Mouse (Mus musculus): ENCODE results near the gene Pfkfb3.
A peak's percentile ranks its signal among the peaks of the same experiment; 100 is the strongest.

The Pfkfb3 gene

DNA sequence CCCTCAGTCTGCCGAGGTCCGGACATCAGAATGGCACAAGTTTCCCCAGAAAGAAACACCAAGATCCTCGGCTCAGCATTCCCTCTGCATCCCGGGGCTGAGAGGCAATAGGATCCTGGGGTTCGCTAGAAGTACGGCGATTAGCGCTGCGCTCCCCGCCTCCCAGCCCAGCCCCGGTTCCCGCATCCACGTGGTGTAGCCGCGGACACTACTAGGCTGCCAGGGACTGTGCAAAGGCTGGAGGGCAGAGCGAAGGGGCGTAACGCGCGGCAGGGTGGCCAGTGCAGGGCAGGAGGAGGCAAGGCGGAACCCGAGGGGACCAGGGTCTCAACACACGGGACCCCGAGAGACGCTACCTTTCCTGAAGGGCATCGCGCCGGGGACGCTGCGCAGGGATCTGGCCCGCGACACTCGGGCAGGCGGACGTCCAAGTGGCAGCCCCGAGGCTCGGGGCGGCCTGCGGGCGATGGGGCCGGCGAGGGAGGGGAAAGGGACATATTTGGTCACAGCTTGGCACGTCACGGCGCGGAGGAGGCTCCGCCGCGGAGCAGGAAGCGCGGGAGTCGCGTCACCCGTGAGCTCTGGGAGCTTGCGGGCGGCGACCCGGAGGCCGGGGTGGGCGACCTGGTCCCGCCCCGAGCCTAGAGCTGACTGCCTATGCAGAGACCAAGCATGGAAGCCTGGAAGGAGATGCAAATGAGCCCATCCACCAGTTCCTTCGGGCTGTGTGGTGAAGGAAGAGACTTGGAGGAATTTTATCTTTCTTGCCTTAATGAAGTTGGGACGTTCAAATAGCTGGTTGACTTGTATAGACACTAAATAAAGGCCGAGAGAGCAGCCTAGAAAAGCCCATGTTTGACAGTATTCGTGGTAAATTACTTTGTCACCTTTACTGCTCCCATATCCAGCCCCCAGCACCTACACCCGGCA, at the start of gene Pfkfb3:
Pfkfb3 (minus strand) TSS at position 607 of the 930 bp plus-strand sequence.
- peak; percentile 80 for DNase-seq (ENCODE audit: low spot score in 2 of 2)

DNA sequence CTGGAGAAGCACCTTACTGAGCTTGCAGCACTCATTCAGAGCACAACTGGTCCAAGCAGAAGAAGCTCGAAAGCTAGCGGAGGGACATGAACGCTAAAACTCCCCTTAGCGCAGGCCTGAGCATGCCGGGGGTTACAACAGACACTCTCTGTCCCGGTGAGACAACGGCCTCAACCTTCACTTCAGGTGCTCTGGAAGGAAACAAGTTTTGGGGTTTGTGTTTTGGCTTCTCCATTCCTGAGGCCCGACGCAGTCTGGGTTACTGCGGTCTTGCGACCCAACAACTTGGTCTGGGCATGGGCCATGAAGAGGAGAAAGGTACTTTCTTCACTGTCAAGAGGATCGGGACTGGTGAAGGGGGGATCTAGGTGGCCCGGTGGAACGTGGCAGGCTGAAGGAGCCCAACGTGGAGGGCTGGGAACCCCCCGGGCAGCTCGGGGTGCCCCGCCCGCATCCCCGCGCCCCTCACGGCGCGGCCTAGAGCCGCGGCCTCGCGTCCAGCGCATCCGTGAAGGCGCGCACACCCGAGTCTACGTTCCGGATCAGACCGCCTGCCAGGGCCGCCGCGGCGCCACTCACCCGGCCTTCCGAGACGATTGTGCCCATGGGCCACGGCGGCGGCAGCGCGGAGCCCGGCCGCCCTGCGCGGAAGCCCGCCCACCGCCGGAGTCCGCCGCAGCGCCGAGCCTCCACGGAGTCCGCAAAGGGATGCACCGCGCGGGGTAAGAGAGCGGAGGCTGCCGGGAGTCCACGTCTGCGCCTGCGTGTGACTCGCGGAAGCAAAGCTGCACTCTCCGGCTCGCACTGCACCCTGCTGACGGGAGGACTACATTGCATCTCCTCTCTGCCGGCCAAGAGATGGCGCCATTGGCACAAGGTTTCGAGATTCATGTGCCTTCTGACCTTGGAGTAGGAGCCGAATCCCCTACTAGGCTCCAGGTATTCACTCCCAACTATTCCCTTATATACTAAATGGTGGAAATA, 48.9 kb upstream of the Pfkfb3 start:
- DNase-seq (ENCODE audit: low spot score in 2 of 2) = peak; percentile 92 to 94

DNA sequence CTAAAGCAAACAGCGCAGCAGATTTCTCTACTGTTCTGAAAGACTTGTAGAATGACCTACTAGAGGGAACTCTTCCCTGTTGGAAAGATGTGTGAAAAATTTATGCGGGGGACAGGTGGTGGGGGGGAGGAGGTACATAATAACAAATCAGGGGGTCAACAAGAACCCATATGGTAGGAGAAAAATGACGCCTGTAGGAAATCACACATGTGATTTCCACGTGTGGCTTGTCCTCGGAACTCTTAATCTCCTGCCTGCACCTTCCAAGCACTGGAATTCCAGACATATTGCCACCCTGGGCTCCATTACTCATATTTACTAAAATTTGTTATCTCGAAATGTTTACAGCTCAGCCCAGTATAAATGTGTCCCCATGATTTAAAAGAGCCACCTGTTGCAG, 47.9 kb upstream of the Pfkfb3 start:
- DNase-seq (ENCODE audit: low spot score in 2 of 2) = no peak

DNA sequence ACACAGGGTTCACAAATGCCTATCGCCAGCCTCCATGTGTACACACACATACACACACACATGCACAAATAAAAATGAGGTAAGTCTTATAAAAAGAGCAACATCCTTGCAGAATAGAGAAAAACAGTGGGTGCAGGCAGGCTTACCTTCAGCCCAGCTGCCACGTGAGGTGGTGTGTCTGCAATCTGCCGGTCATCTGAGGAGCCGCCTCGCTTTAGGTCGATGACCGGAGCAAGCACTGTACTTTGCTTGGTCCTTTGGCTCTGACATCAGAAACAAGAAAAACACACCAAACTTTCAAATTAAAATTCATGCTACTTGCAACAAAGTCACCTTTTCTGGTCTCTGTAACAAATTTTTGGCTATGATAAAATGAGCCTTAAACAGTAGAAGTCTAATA, 44.0 kb upstream of the Pfkfb3 start:
- no peak for DNase-seq (ENCODE audit: low spot score in 2 of 2)

DNA sequence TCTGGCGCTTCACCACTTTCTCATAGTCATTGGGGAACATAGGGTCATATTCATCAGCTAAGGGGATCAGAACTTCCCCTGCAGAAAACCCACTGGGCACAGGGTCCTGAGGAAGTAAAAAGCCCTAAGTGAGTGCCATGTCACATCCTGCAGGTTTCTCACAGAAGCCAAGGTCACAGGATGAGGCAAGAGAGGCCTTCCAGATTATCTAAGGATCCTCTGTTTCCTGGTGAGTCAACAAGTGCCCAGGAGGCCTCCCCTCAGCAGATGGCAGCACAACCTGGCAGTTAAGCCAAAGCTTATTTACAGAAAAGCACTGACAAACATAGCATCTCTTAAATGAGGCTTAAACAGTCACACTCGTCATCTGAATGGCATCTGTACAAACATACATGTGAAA, 42.8 kb upstream of the Pfkfb3 start:
- no peak for DNase-seq (ENCODE audit: low spot score in 2 of 2)

DNA sequence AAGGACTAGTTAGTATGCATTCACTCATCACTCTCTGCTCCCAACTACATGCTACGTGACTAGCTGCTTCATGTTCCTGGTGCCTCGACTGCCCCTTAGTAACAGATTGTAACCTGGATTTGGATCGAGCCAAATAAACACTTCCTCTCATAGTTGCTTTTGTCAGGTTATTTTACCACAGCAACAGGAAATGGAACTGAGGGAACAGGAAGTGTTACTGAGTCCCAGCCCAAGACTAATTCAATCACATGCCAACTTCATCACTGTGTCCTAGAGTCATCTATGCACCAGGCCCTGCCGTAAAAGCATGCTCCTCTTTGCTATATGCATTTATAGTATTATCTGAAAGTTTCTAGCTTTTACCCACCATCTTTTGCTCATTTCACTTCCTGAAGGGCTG, 34.1 kb upstream of the Pfkfb3 start:
- DNase-seq (ENCODE audit: low spot score in 2 of 2) = no peak

DNA sequence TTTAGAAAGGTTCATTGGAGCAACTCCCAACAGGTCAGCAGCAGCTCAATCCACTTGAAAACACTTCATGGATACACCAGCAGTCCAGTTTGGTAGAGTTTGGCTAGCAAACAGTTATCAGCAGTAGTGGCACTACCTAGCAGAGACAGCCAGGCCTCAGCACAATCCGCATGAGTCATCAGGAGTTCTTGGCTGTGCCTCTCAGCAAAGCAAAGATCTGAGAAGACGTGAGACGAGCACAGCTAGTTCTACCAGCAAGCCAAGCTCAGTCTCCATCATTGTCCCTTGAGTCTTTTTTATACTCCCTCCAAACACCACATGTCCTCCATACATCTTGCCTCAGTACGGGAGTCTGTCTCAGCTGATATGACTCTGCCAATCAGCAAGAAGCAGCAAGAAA, 25.5 kb upstream of the Pfkfb3 start:
- DNase-seq (ENCODE audit: low spot score in 2 of 2) = no peak

DNA sequence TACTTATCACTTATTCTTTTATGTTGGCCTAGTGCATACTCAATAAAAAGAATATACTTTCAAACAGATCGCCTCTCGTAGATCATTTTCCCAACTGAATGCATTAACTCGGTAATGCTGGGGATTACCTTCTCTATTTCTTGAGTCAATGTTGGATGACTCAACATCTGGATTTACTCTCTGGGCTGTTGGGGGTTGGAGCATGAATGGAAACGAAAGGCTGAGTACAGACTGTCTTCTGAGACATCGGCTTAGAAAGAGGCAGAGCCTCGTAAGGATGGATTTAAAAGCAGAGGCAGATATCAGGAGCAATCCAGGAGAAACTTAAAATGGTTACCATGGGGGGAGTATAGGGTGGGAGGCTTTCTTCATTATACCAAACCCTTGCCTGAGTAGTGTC, 24.3 kb upstream of the Pfkfb3 start:
- DNase-seq (ENCODE audit: low spot score in 2 of 2) = no peak

DNA sequence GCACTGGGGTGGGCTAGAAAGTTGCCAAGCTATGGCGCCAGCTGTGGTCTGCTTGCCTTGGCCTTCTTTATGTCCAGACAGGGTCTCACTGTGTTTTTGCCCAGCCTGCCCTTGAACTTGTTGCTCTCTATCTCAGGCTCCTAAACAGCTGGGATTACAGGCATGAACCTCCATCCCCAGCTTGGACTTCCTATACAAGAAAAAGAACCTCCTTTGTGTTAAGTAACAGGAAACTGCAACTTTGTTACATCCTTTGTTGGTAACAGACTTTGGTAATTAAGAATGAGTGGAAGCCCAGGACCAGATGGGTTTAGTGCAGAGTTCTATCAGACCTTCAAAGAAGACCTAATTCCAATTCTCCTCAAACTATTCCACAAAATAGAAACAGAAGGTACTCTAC, 19.8 kb upstream of the Pfkfb3 start:
- DNase-seq (ENCODE audit: low spot score in 2 of 2) = no peak

DNA sequence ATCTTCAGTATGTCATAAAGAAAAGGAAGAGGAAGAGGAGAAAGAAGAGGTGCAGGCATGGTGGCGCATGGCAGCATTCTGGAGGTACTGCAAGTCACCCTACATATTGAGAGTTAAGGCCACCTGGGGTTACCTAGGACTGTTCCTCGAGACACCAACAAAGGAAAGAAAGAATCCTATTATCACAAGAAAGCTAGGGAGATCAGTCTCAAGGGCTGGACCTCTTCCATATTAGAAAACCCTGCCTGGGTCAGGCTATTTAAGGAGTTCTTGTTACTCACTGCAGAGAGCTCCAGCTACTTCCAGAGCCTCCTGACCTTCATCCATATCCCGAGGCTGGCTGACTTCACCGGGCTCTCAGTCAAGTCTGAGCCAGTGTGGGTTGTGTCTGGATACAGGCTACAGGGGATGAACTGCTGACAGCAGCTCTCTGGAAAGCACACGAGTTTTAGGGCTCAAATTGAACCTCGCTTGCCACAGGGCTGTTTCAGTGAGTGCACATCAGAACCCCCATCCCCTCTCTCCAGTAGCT, 17.2 kb upstream of the Pfkfb3 start:
- no peak for DNase-seq (ENCODE audit: low spot score in 2 of 2)

DNA sequence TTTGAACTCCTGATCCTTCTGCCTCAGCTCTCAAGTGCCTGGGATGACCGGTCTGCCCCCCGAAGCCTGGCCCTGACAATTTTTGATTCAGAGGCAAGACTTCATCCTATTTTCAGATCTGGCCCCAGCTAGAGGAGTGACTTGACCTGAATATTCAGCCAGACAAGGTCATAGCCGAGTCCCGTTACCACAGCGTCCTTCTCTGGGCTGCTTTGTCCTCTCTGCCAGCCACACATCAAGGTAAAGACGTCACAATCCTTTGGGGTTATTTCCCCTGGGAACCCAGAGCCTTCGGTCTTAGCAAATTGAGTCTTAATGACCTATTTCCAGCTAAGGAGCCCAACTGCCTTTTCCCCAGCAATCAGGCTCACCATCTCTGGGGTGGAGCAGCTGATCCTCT, 14.6 kb upstream of the Pfkfb3 start:
- no peak for DNase-seq (ENCODE audit: low spot score in 2 of 2)

DNA sequence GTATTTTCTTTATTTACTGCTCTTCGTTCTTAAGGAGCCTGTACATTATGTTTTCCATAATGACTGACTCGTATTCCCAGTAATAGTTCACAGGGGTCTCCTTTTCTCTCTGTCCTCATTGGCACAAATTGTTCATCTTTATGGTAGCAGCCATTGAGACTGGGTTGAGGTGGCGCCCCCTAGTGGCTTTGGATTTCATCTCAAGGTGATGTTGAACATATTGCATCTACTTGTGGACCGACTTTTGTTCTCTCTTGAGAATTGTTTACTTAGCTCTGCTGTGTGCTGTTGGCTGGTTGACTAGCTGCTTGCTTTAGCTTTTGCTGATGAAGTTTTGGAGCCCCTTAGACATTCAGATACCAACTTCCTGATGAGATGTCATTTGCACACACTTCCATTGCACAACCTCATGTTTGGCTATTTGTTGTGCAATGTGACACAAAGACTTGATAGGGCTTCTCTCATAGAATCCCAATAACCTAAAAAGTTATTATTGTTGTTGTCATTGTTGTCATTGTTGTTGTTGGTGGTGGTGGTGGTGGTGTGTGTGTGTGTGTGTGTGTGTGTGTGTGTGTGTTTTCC, 14.0 kb upstream of the Pfkfb3 start:
- DNase-seq (ENCODE audit: low spot score in 2 of 2) = peak; percentile 63 to 75

DNA sequence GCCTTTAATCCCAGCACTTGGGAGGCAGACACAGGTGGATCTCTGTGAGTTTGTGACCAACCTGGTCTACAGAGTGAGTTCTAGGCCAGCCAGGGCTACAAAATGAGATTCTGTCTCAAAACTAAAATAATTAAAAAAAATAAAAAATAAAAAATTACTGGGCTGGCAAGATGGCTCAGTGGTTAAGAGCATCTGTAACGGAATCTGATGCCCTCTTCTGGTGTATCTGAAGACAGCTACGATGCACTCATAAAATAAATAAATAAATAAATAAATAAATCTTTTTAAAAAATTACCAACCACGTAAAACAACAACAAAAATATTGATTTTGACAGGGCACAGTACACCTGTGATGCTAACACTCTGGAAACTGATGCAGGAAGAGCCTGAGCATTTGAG, 13.0 kb upstream of the Pfkfb3 start:
- no peak for DNase-seq (ENCODE audit: low spot score in 2 of 2)

DNA sequence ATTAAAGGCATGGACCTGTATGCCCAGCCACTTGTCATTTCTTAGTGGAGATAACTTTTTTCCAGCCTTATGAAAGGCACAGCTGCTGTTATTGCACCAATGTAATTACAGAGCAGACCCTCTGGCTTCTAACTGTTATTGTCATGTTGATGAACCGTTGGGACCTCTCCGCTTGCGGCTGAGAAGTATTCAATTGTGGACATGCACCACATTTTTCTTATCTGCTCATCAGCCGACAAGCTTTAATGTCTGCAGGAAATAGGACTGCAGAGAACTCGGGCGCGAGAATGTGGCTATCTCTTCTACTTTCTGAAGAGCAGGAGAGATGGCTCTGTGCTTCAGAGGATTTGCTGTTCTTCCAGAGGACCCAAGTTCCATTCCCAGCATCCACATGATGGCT, 12.4 kb upstream of the Pfkfb3 start:
- no peak for DNase-seq (ENCODE audit: low spot score in 2 of 2)

DNA sequence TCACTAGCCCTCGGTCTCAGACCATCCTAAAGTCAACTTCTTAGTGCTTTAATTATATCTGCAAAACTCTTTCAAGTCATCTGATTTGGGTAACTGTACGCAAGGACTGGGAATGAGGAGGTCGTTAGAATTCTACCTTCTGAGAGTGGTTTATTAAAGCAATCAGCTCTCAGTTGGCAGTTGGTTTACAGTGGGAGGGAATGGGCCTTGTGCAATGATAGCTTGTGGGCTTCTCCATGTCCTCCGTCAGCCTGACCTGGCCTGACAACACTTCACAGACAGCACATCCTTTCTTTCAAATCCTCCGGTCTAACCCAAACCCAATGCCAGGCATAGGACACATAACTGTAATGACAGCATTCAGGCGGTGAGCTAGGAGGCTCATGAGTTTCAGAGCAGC, 10.9 kb upstream of the Pfkfb3 start:
- no peak for DNase-seq (ENCODE audit: low spot score in 2 of 2)

DNA sequence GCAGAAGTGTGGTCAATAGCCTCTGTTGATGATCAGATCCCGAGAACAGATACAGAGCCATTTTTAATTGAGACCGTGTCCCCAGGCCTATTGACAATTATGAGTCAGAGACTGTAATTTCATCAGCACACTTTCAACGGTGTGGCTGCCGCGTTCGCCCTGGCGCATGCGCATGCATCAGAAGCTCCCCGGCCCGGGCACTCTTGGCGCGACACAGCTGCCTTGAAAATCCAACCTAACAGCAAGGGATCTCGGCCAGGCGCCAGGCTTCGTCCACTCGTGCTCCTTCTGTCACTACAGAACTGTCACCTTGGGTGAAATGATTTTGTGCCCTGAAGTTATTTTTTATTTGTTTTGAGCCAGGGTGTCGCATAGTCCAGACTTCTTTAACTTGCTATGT, 9.4 kb upstream of the Pfkfb3 start:
- DNase-seq (ENCODE audit: low spot score in 2 of 2) = no peak

DNA sequence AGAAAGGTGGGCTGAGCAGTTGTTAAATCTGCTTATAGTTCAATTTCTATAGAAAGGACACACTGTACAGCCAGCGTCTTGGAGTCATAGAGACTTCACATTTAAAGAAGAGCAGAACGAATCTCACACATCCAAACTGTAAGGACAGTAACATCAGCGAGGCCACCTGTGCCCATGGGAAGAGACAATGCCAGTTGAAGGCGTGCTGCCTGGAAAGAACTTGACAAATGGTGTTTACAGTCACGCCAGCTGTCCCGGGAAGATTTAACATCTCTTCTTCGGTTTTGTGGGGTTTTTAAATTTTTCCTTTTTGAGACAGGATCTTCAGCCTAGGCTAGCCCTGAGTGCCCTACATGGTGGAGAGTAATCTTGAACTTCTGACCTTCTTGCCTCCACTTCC, 4.8 kb upstream of the Pfkfb3 start:
- no peak for DNase-seq (ENCODE audit: low spot score in 2 of 2)

DNA sequence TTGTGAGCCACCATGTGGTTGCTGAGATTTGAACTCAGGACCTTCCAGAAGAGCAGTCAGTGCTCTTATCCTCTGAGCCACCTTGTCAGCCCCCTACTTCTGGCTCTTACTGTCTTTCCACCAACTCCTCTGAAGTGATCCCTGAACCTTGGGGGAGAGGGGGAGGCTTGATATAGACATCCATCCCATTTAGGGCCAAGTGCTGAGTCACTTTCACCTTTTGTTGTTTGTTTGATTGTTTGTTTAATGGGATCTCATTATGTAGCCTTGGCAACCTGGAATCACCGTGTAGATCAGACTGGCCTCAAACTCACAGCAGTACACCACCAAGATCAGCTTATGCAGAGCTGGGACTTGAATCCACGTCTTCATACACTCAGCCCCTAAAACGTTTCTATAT, 3.4 kb upstream of the Pfkfb3 start:
- DNase-seq (ENCODE audit: low spot score in 2 of 2) = no peak

DNA sequence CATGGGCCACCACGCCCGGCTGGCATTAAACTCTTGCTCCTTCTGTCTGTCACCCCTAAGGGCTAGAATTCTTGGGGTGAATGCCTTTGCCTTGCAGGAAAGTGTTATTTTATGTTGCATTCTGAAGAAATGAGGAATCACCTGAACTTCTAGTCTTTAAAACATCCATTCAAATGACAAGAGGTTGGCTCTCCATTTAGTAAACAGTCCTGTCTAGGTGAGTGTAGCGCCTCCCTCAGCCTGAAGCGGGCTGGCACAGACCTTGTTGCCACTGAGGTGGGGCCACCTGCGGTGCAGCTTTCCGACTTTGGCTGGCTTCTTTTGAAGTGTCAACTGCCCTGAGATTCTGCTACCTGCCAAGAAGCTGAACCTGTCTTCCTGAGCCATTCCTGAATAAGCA, 1.4 kb upstream of the Pfkfb3 start:
- DNase-seq (ENCODE audit: low spot score in 2 of 2) = no peak

DNA sequence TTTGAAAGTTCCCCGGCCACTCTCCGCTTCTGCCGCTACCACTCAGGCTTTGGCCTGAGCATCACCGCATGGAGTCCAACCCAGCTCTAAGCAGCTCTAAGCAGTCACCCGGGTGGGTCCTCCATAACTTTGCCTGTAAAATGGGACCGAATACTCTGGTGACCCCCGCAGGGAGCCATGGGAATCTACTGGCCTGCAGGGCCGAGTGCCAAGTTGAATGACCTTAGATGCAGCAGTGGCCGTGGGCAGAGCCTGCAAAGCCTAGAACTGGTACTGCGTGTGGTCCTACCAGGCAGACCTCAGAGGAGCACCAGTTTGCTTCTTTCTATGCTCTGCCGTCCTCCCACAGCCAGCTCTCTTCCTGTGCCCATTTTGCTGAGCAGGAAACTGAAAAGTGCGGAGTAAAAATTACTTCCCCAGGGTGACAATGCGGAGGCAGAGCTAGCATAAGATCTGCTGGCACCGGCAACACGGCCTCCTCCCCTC, 868 bp downstream of the Pfkfb3 start:
- no peak for DNase-seq (ENCODE audit: low spot score in 2 of 2)

DNA sequence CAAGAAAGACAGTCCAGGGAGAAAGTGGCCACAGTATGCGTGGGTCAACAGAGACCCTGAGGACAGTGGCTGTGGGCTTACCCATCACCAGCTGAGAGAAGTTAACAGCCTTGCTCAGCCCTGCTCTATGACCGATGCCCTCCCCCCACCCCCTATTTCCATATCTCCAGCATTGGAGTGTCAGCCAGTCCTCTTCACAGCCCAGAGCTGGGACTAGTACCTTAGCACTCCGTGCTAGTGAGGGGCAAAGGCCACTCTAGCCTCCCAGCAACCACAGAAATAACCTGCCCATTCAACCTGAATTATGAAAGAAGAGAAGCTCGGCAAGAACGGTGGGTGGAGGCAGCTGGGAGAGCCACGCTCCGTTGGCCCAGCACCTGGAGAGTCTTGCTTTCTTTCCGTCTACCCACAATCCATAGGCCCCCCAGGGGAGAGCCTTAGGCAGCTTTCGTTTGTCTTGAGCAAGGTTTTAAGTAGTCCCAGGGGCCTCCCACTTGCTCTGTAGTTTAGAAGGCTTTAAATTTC, 1.5 kb downstream of the Pfkfb3 start:
- no peak for DNase-seq (ENCODE audit: low spot score in 2 of 2)

DNA sequence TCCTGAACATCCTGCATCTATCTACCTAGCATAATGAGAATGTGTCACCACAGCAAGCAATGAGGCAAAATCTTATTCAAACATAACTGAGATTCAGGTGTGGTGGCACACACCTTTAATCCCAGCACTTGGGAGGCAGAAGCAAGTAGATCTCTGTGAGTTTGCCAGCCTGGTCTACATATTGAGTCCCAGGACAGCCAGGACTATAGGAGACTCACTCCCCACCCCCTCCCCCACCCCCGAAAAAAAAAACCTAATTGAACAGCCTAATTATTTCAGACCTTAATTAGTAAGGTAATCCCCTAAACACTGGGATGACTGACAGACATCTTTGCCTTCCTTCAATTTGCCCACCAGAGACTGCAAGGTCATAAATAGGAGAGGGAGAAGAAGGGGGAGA, 2.2 kb downstream of the Pfkfb3 start:
- DNase-seq (ENCODE audit: low spot score in 2 of 2) = no peak

Data from natural killer cell, adult 2 months (primary cell).